Mouse (Mus musculus) spleen, adult 12 weeks (tissue): ENCODE data around the gene Gpr37l1.
"Not testable (repeated sequence)": the region's sequence is repeated elsewhere in the genome, so short reads cannot be mapped to it uniquely, and the experiment has no call there.

Experiments
- DNase-seq: peaks from one replicate; pipeline ENCODE4 v3.0.0; 2022; ENCODE audit warnings: low spot score

Gene Gpr37l1

GRCm38 (mm10) chr1:135112661-135113060 is 54.8 kb downstream of the Gpr37l1 start:
- DNase-seq = no peak

GRCm38 (mm10) chr1:135111271-135111670 is 56.2 kb downstream of the Gpr37l1 start:
- not testable (repeated sequence) for DNase-seq
